Mouse (Mus musculus) myocyte (in vitro differentiated cells): ENCODE measurements around the gene Dlgap4. TPM values are rescaled to one million over a fixed set of nuclear protein-coding genes. Genes with fewer than 3 reads are reported as not detected.

Experiments used
- H3K27me3 ChIP-seq: one replicate; pipeline ENCODE4 v1.6.1; 2011; ENCODE audit not compliant: control insufficient read depth, insufficient read depth, insufficient read length
- H3K36me3 ChIP-seq: one replicate; pipeline ENCODE4 v1.6.1; 2011; ENCODE audit not compliant: control insufficient read depth, insufficient read depth
- H3K4me2 ChIP-seq: one replicate; pipeline ENCODE4 v1.6.1; 2011; ENCODE audit warnings: low read depth, control low read depth
- H3K4me3 ChIP-seq: one replicate; pipeline ENCODE4 v1.5.1; 2011; ENCODE audit warnings: mild to moderate bottlenecking, control low read depth, moderate library complexity
- H3K79me2 ChIP-seq: one replicate; pipeline ENCODE4 v1.6.1; 2011; ENCODE audit not compliant: control insufficient read depth, insufficient read depth
- H3ac ChIP-seq: one replicate; pipeline ENCODE4 v1.6.1; 2011; ENCODE audit not compliant: control insufficient read depth, insufficient read length
- CEBPB ChIP-seq: IDR thresholded peaks from 2 replicates; pipeline ENCODE4 v1.6.1; 2011; ENCODE audit warnings: mild to moderate bottlenecking, moderate library complexity; ENCODE audit not compliant: poor library complexity, insufficient read depth, severe bottlenecking
- E2F4 ChIP-seq: IDR thresholded peaks from one replicate; pipeline ENCODE4 v1.6.1; 2011; ENCODE audit warnings: mild to moderate bottlenecking, control low read depth, moderate library complexity; ENCODE audit not compliant: insufficient read depth
- MAX ChIP-seq: IDR thresholded peaks from one replicate; pipeline ENCODE4 v1.6.1; 2011; ENCODE audit warnings: low read depth, mild to moderate bottlenecking, control low read depth
- MYOD1 ChIP-seq, 3 experiments: IDR thresholded peaks; one replicate each; pipeline ENCODE4 v1.6.1; 2011; ENCODE audit warnings: control low read depth in 2 of 3, low read depth in 2 of 3, mild to moderate bottlenecking in 2 of 3, moderate library complexity in 1 of 3; ENCODE audit not compliant: insufficient read length in 2 of 3, control insufficient read depth in 1 of 3
- MYOG ChIP-seq, 3 experiments: IDR thresholded peaks; one replicate each; pipeline ENCODE4 v1.6.1; 2011; ENCODE audit warnings: control low read depth in 2 of 3, low read depth in 2 of 3, mild to moderate bottlenecking in 2 of 3; ENCODE audit not compliant: insufficient read length in 2 of 3, control insufficient read depth in 1 of 3, insufficient read depth in 1 of 3
- POLR2A ChIP-seq: IDR thresholded peaks from one replicate; pipeline ENCODE4 v1.6.1; 2011; ENCODE audit warnings: low read depth, mild to moderate bottlenecking, control low read depth, moderate library complexity; ENCODE audit not compliant: insufficient read length
- POLR2AphosphoS2 ChIP-seq: IDR thresholded peaks from one replicate; pipeline ENCODE4 v1.6.1; 2011; ENCODE audit warnings: low read depth, control low read depth; ENCODE audit not compliant: insufficient read length
- REST ChIP-seq: IDR thresholded peaks from one replicate; pipeline ENCODE4 v1.6.1; 2011; ENCODE audit warnings: mild to moderate bottlenecking, control low read depth, moderate library complexity; ENCODE audit not compliant: insufficient read depth, insufficient read length
- SRF ChIP-seq: IDR thresholded peaks from one replicate; pipeline ENCODE4 v1.6.1; 2011; ENCODE audit warnings: low read depth; ENCODE audit not compliant: control insufficient read depth, insufficient read length
- TCF12 ChIP-seq: IDR thresholded peaks from one replicate; pipeline ENCODE4 v1.6.1; 2011; ENCODE audit warnings: mild to moderate bottlenecking, control low read depth; ENCODE audit not compliant: poor library complexity, insufficient read depth, severe bottlenecking
- TCF3 ChIP-seq: IDR thresholded peaks from one replicate; pipeline ENCODE4 v1.6.1; 2011; ENCODE audit warnings: low read depth, control low read depth; ENCODE audit not compliant: insufficient read length
- USF1 ChIP-seq: IDR thresholded peaks from one replicate; pipeline ENCODE4 v1.6.1; 2011; ENCODE audit warnings: low read depth, mild to moderate bottlenecking, control low read depth, moderate library complexity
- polyA plus RNA-seq: library from polyadenylated mRNA; unstranded; fragments of >200 nt; fragmentation: generic; extraction: Trizol; gene quantifications from one replicate; pipeline ENCODE4 v1.2.1, GENCODE M21; 2012; ENCODE audit warnings: missing spikeins

Dlgap4 gene
- polyA plus RNA-seq, 1 experiment = 176 TPM

GRCm38 (mm10) chr2:156626544-156626943 lies 13.0 kb downstream of the Dlgap4 start:
- no peak overlapping the region for H3K4me3 ChIP-seq
- H3ac ChIP-seq = no peak overlapping the region
- TF ChIP-seq MYOG (IDR thresholded peaks at IDR 0.05; ENCODE audit: control insufficient read depth in 1 of 3, insufficient read depth in 1 of 3, insufficient read length in 2 of 3, low read depth in 2 of 3) (peak in 1 of 3 experiments; percentile 15), CEBPB (no peak), TCF3 (no peak), MYOD1 (IDR thresholded peaks at IDR 0.05; ENCODE audit: control insufficient read depth in 1 of 3, insufficient read length in 2 of 3, low read depth in 2 of 3) (peak in 1 of 3 experiments; percentile 27)
- no peaks in the 10 kb centered on the region for H3K36me3 ChIP-seq
- H3K27me3 ChIP-seq = peaks cover 19% of the 10 kb centered on the region
- no peak overlapping the region for H3K4me2 ChIP-seq
- no peaks in the 10 kb centered on the region for H3K79me2 ChIP-seq

- Histone ChIP-seq H3K4me3 (no peak overlapping the region), H3K4me2 (no peak overlapping the region), H3K36me3 (no peaks in the 10 kb centered on the region), H3ac (no peak overlapping the region), H3K79me2 (no peaks in the 10 kb centered on the region), H3K27me3 (peaks cover 21% of the 10 kb centered on the region)
- TF ChIP-seq SRF (no peak), TCF3 (no peak), POLR2AphosphoS2 (no peak), POLR2A (no peak), MYOD1 (IDR thresholded peaks at IDR 0.05; ENCODE audit: control insufficient read depth in 1 of 3, insufficient read length in 2 of 3, low read depth in 2 of 3) (no peak), MYOG (IDR thresholded peaks at IDR 0.05; ENCODE audit: control insufficient read depth in 1 of 3, insufficient read depth in 1 of 3, insufficient read length in 2 of 3, low read depth in 2 of 3) (no peak), E2F4 (no peak), TCF12 (no peak), USF1 (no peak), REST (no peak), CEBPB (no peak), MAX (no peak)
These were observed 14.4 kb downstream of the Dlgap4 start for GRCm38 (mm10) chr2:156627917-156628316.

- Histone ChIP-seq H3K4me2 (no peak overlapping the region), H3ac (no peak overlapping the region), H3K27me3 (peaks cover 45% of the 10 kb centered on the region), H3K36me3 (no peaks in the 10 kb centered on the region), H3K4me3 (no peak overlapping the region), H3K79me2 (no peaks in the 10 kb centered on the region)
- TF ChIP-seq MYOG (IDR thresholded peaks at IDR 0.05; ENCODE audit: control insufficient read depth in 1 of 3, insufficient read depth in 1 of 3, insufficient read length in 2 of 3, low read depth in 2 of 3) (no peak), USF1 (no peak), MYOD1 (IDR thresholded peaks at IDR 0.05; ENCODE audit: control insufficient read depth in 1 of 3, insufficient read length in 2 of 3, low read depth in 2 of 3) (no peak), REST (no peak), E2F4 (no peak), SRF (no peak), POLR2AphosphoS2 (no peak), TCF3 (no peak), POLR2A (no peak), MAX (no peak), CEBPB (no peak), TCF12 (no peak)
These were observed 16.8 kb downstream of the Dlgap4 start for GRCm38 (mm10) chr2:156630288-156630687.

- TF ChIP-seq E2F4 (no peak), MAX (no peak), SRF (no peak), REST (no peak), MYOD1 (IDR thresholded peaks at IDR 0.05; ENCODE audit: control insufficient read depth in 1 of 3, insufficient read length in 2 of 3, low read depth in 2 of 3) (no peak)
- peaks cover 50% of the 10 kb centered on the region for H3K27me3 ChIP-seq
These were observed 19.2 kb downstream of the Dlgap4 start for GRCm38 (mm10) chr2:156632721-156633120.

GRCm38 (mm10) chr2:156635091-156635490 lies 21.6 kb downstream of the Dlgap4 start:
- Histone ChIP-seq H3ac (no peak overlapping the region), H3K36me3 (no peaks in the 10 kb centered on the region), H3K27me3 (peaks cover 58% of the 10 kb centered on the region), H3K4me2 (no peak overlapping the region), H3K4me3 (no peak overlapping the region), H3K79me2 (no peaks in the 10 kb centered on the region)
- TF ChIP-seq E2F4 (no peak), POLR2AphosphoS2 (no peak), SRF (no peak), REST (no peak), TCF12 (no peak), MAX (no peak), CEBPB (no peak), USF1 (no peak), MYOG (IDR thresholded peaks at IDR 0.05; ENCODE audit: control insufficient read depth in 1 of 3, insufficient read depth in 1 of 3, insufficient read length in 2 of 3, low read depth in 2 of 3) (no peak), POLR2A (no peak), MYOD1 (IDR thresholded peaks at IDR 0.05; ENCODE audit: control insufficient read depth in 1 of 3, insufficient read length in 2 of 3, low read depth in 2 of 3) (no peak), TCF3 (no peak)

More at GRCm38 (mm10) chr2:156632721-156633120, 19.2 kb downstream of the Dlgap4 start:
- no peak overlapping the region for H3K4me3 ChIP-seq
- no peak overlapping the region for H3ac ChIP-seq
- no peaks in the 10 kb centered on the region for H3K36me3 ChIP-seq
- H3K79me2 ChIP-seq = no peaks in the 10 kb centered on the region
- no peak overlapping the region for H3K4me2 ChIP-seq
